Mouse (Mus musculus) liver, adult 2 months (tissue): ENCODE measurements around the gene H60b. TPM values are rescaled to one million over a fixed set of nuclear protein-coding genes. Genes with fewer than 3 reads are reported as not detected.
A peak's percentile ranks its signal among the peaks of the same experiment; 100 is the strongest.

Source experiments
- DNase-seq: peaks from one replicate; pipeline ENCODE4 v3.0.0-alpha.2; 2011; ENCODE audit warnings: low read depth, low spot score; ENCODE audit errors: extremely low read depth
- H3K27ac ChIP-seq: fragments of 200-500 bp; replicated peaks from 2 replicates; pipeline ENCODE4 v1.5.1; 2012; ENCODE audit warnings: low read depth, mild to moderate bottlenecking, control low read depth, inconsistent platforms, low read length; ENCODE audit not compliant: insufficient read depth
- H3K27me3 ChIP-seq: fragments of 200-500 bp; 2 replicates; pipeline ENCODE4 v1.6.1; 2012; ENCODE audit warnings: mild to moderate bottlenecking, moderate library complexity, low read length, inconsistent platforms; ENCODE audit not compliant: control insufficient read depth, insufficient read depth
- H3K36me3 ChIP-seq: fragments of 200-500 bp; 2 replicates; pipeline ENCODE4 v1.6.1; 2012; ENCODE audit warnings: low read length, inconsistent platforms; ENCODE audit not compliant: control insufficient read depth, insufficient read depth
- H3K4me1 ChIP-seq: fragments of 200-500 bp; 2 replicates; pipeline ENCODE4 v1.6.1; 2011; ENCODE audit warnings: low read length; ENCODE audit not compliant: control insufficient read depth, insufficient read depth
- H3K4me3 ChIP-seq: fragments of 200-500 bp; 2 replicates; pipeline ENCODE4 v1.5.1; 2011; ENCODE audit warnings: low read depth, mild to moderate bottlenecking, control low read depth, low read length, moderate library complexity; ENCODE audit not compliant: insufficient read depth
- H3K79me2 ChIP-seq: fragments of 200-500 bp; 2 replicates; pipeline ENCODE4 v1.6.1; 2012; ENCODE audit warnings: inconsistent platforms, mild to moderate bottlenecking, low read length, moderate library complexity; ENCODE audit not compliant: control insufficient read depth, insufficient read depth
- H3K9ac ChIP-seq: fragments of 200-500 bp; 2 replicates; pipeline ENCODE4 v1.6.1; 2012; ENCODE audit warnings: low read depth, mild to moderate bottlenecking, control low read depth, inconsistent platforms, low read length
- CTCF ChIP-seq: fragments of 200-500 bp; IDR thresholded peaks from 2 replicates; pipeline ENCODE4 v1.5.1; 2011; ENCODE audit warnings: low read depth, low read length, control low read depth
- POLR2A ChIP-seq: fragments of 200-500 bp; IDR thresholded peaks from 2 replicates; pipeline ENCODE4 v1.6.1; 2011; ENCODE audit warnings: low read length, control low read depth; ENCODE audit not compliant: insufficient read depth; ENCODE audit errors: extremely low read depth
- WGBS: fragments of 180-500 bp; shearing (Covaris S2); methylation state at CpG from one replicate; pipeline ENCODE4 v1.1.7; 2018; 5-methylcytosine and 5-hydroxymethylcytosine counted together
- polyA plus RNA-seq: library from polyadenylated mRNA; depleted of rRNA; stranded (reverse); fragments of >200 nt; gene quantifications from 2 replicates; pipeline ENCODE4 v1.2.3, GENCODE M21; 2012; rRNA removed
- total RNA-seq: library from RNA; depleted of rRNA; stranded (reverse); fragments of >200 nt; gene quantifications from 2 replicates; pipeline ENCODE4 v1.2.3, GENCODE M21; 2014; rRNA removed

H60b gene
- total and polyA plus RNA-seq, 2 experiments, result 0.09 TPM; not detected in 1

DNA sequence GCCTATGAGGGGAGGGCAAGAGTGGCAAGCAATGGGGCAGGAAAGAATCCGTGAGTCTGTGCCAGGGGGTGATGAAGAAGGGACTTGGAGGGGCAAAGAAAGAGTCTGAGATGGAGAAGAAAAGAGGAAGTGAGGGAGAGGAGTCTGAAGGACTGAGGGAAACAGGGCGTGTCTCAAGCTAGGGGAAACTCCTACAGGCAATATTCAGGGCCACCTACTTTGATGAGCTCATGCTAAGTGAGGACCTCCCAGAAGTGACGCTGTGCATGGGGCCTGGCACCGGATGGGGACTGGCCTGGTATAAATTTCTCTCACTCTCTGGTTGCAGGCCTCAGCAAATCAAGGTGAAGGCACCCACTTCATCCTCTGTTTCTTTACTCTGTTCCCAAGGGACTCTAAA, 148.1 kb downstream of the H60b start:
- H3K4me1 ChIP-seq, result no peaks in the 10 kb centered on the region
- H3K27ac ChIP-seq, result no peak overlapping the region
- TF ChIP-seq CTCF (no peak), POLR2A (no peak)
- no peaks in the 10 kb centered on the region for H3K27me3 ChIP-seq
- H3K79me2 ChIP-seq, result no peaks in the 10 kb centered on the region
- H3K9ac ChIP-seq, result no peak overlapping the region
- no peak overlapping the region for H3K4me3 ChIP-seq
- DNase-seq, result peak; percentile 19
- 65% methylated on average over 4 of the region's 4 CpGs for WGBS
- no peaks in the 10 kb centered on the region for H3K36me3 ChIP-seq

DNA sequence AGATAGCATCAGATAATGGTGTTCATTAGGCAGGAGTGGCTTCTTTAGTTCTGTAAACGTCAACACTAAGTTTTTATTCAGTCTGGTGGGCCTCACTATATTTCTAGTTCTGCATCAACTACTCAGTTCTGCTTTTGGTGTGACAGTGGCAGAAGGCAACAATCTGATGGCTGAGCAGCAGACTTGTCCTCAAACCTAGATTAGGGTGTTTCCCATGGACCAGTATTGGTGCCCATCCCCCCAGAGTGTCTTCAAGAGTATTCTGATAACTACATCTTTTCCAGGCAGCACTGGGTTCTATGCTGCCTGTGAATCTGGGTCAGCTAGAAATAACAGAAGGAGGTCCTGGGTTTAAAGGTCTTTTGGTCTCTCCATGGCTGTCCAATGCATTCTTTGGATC, 149.8 kb downstream of the H60b start:
- no peaks in the 10 kb centered on the region for H3K4me1 ChIP-seq
- no peak overlapping the region for H3K9ac ChIP-seq
- no peak for DNase-seq
- no peaks in the 10 kb centered on the region for H3K79me2 ChIP-seq
- TF ChIP-seq POLR2A (no peak), CTCF (no peak)
- no peaks in the 10 kb centered on the region for H3K27me3 ChIP-seq
- no peak overlapping the region for H3K4me3 ChIP-seq
- H3K27ac ChIP-seq, result no peak overlapping the region
- H3K36me3 ChIP-seq, result no peaks in the 10 kb centered on the region
- 53% methylated on average over 1 of the region's 1 CpGs for WGBS

DNA sequence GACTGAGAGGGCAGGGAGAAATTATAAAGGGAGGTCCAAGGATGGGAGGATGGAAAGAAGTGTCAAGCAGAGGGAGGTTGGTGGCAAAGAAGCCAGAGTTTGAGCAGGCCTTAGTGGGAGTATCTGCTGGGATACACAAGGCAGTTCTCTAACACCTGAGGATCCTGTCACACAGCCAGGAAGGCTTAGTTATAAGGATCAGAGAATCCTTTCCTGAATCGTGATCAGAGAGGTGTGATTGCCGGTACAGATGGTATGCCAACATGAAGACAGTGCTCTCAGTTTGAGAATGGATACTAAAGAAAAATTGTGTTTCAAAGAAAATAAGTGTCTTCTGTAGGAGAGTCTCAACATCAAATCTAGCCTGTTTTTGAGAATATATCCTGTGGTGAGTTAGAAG, 164.5 kb downstream of the H60b start:
- no peaks in the 10 kb centered on the region for H3K79me2 ChIP-seq
- H3K4me1 ChIP-seq, result no peaks in the 10 kb centered on the region
- no peaks in the 10 kb centered on the region for H3K27me3 ChIP-seq
- no peak for DNase-seq
- no peak overlapping the region for H3K4me3 ChIP-seq
- H3K9ac ChIP-seq, result no peak overlapping the region
- no peaks in the 10 kb centered on the region for H3K36me3 ChIP-seq
- 96% methylated on average over 2 of the region's 2 CpGs for WGBS
- H3K27ac ChIP-seq, result no peak overlapping the region
- no peak for TF ChIP-seq CTCF
- TF ChIP-seq POLR2A, result no peak

Other genes starting within 250 kb of the H60b start
- gene 4930444G20Rik, start 90.5 kb upstream of the H60b start, total RNA-seq, result not detected in 2 replicates
- gene 4930444G20Rik, start 90.5 kb upstream of the H60b start, polyA plus RNA-seq, result not detected in 2 replicates
- gene E030030I06Rik, start 9.3 kb upstream of the H60b start, total RNA-seq, result 1.2 and 2.1 TPM in 2 replicates
- 7.0 and 10.8 TPM in 2 replicates for gene E030030I06Rik, start 9.3 kb upstream of the H60b start, polyA plus RNA-seq
- 4.6 and 6.5 TPM in 2 replicates for gene Raet1e, start within 50 bp of the H60b start, total RNA-seq
- gene Raet1e, start within 50 bp of the H60b start, polyA plus RNA-seq, result 2.4 and 4.5 TPM in 2 replicates
- 13.0 and 18.3 TPM in 2 replicates for gene Raet1d, start 202.0 kb downstream of the H60b start, total RNA-seq
- gene Raet1d, start 202.0 kb downstream of the H60b start, polyA plus RNA-seq, result 9.1 and 17.7 TPM in 2 replicates